Mouse (Mus musculus) myocyte (in vitro differentiated cells): ENCODE data around the gene Csrp2.

Experiments used
- CEBPB ChIP-seq: IDR thresholded peaks from 2 replicates; pipeline ENCODE4 v1.6.1; 2011; ENCODE audit warnings: mild to moderate bottlenecking, moderate library complexity; ENCODE audit not compliant: poor library complexity, insufficient read depth, severe bottlenecking
- E2F4 ChIP-seq: IDR thresholded peaks from one replicate; pipeline ENCODE4 v1.6.1; 2011; ENCODE audit warnings: mild to moderate bottlenecking, control low read depth, moderate library complexity; ENCODE audit not compliant: insufficient read depth
- MAX ChIP-seq: IDR thresholded peaks from one replicate; pipeline ENCODE4 v1.6.1; 2011; ENCODE audit warnings: low read depth, mild to moderate bottlenecking, control low read depth
- MYOG ChIP-seq, 3 experiments: IDR thresholded peaks; one replicate each; pipeline ENCODE4 v1.6.1; 2011; ENCODE audit warnings: control low read depth in 2 of 3, low read depth in 2 of 3, mild to moderate bottlenecking in 2 of 3; ENCODE audit not compliant: insufficient read length in 2 of 3, control insufficient read depth in 1 of 3, insufficient read depth in 1 of 3
- POLR2A ChIP-seq: IDR thresholded peaks from one replicate; pipeline ENCODE4 v1.6.1; 2011; ENCODE audit warnings: low read depth, mild to moderate bottlenecking, control low read depth, moderate library complexity; ENCODE audit not compliant: insufficient read length
- POLR2AphosphoS2 ChIP-seq: IDR thresholded peaks from one replicate; pipeline ENCODE4 v1.6.1; 2011; ENCODE audit warnings: low read depth, control low read depth; ENCODE audit not compliant: insufficient read length
- REST ChIP-seq: IDR thresholded peaks from one replicate; pipeline ENCODE4 v1.6.1; 2011; ENCODE audit warnings: mild to moderate bottlenecking, control low read depth, moderate library complexity; ENCODE audit not compliant: insufficient read depth, insufficient read length
- TCF12 ChIP-seq: IDR thresholded peaks from one replicate; pipeline ENCODE4 v1.6.1; 2011; ENCODE audit warnings: mild to moderate bottlenecking, control low read depth; ENCODE audit not compliant: poor library complexity, insufficient read depth, severe bottlenecking
- TCF3 ChIP-seq: IDR thresholded peaks from one replicate; pipeline ENCODE4 v1.6.1; 2011; ENCODE audit warnings: low read depth, control low read depth; ENCODE audit not compliant: insufficient read length
- USF1 ChIP-seq: IDR thresholded peaks from one replicate; pipeline ENCODE4 v1.6.1; 2011; ENCODE audit warnings: low read depth, mild to moderate bottlenecking, control low read depth, moderate library complexity

GRCm38 (mm10) chr10:110927491-110927890 lies 7.9 kb downstream of the Csrp2 start:
- TF ChIP-seq MAX (no peak), USF1 (no peak), POLR2A (no peak), REST (no peak), E2F4 (no peak), TCF12 (no peak), CEBPB (no peak), POLR2AphosphoS2 (no peak), MYOG (IDR thresholded peaks at IDR 0.05; ENCODE audit: control insufficient read depth in 1 of 3, insufficient read depth in 1 of 3, insufficient read length in 2 of 3, low read depth in 2 of 3) (no peak), TCF3 (no peak)
